Mouse (Mus musculus): ENCODE measurements around the gene Plgrkt.
"Not testable (repeated sequence)": the region's sequence is repeated elsewhere in the genome, so short reads cannot be mapped to it uniquely, and the experiment has no call there.

The Plgrkt gene

DNA sequence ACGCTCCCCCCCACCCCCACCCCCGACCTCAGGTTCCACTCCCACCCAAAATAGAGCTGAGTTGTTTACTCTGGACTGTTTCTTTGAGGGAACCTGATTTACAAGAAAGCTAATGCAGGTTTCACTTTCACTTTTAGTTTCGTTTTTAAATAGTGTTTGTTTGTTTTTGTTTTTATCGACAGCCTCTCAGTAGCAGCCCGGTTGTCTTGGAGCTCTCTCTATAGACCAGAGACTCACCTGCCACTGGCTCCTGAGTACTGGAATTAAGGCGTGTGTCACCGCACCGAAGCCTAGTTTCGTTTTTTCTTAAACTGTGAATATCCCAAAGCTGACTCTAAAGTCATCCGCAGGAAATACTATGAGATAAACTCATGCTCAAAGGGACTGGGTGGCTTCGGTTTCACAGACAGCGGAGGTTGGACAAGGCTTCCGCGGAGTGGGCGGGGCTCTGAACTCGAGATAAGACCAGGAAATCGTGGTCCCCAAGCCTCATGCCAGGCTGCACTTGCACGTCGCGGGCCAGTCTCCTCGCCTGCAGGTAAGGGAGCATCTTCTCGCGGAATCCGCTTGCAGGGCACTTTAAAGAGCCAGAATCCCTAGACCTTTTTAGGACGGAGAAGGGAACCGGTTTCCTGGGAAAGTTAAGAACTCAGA, at the start of gene Plgrkt, which contains the start of gene Cd274:
TSS of gene Plgrkt (minus strand) at position 422 of the 654 bp plus-strand sequence.
TSS of gene Cd274 (plus strand) at position 487 of the 654 bp plus-strand sequence.
- DNase-seq, result peak; percentile 67 to 68

DNA sequence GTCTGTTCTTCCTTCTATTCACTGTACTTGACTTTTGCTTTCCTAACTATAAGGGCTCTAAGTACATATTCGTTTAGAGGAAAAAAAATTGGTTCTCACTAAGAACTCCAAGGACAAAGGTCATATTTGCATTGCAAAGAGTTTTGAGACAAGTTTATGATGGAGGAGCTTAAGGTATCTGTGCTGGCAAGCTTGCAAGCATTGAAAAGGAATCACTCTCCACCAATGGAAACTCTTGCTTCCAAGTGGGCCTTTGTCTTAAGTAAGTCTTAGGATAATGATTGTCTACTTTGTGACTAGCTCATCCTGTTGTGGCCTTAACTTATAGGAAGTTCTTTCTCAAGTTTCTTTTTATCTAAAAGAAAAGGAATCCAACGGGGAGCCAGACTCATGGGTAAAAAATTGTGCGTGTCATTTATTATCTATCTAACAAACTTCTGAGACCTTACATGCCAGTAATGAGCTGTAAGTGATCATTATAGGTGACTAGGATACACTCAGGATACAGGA, 49.3 kb upstream of the Plgrkt start:
- no peak for DNase-seq

DNA sequence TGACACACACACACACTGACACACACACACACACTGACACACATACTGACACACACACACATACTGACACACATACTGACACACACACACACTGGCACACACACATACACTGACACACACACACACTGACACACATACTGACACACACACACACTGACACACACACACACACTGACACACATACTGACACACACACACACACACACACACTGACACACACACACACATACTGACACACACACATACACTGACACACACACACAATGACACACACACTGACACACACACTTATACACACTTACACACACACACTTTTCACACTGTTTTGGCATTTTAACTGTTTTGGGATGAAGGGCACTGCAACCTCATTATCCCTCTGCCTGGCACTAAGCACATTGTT, 47.7 kb upstream of the Plgrkt start:
- not testable (repeated sequence) for DNase-seq

DNA sequence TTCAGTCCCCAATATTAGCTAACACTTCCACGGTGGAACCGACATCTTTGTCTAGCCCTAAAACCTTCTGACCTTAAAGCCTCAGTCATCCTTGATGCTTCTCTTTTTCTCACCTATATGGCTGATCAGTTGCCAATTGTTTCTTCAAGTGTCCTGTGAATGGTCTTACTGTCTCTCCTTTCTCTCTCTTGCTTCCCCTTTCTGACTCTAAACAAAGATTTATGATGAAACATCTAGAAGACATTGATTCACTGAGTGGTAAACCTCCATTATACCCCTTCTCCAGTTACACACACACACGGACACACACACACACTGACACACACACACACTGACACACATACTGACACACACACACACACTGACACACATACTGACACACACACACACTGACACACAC, 47.3 kb upstream of the Plgrkt start:
- no peak for DNase-seq

DNA sequence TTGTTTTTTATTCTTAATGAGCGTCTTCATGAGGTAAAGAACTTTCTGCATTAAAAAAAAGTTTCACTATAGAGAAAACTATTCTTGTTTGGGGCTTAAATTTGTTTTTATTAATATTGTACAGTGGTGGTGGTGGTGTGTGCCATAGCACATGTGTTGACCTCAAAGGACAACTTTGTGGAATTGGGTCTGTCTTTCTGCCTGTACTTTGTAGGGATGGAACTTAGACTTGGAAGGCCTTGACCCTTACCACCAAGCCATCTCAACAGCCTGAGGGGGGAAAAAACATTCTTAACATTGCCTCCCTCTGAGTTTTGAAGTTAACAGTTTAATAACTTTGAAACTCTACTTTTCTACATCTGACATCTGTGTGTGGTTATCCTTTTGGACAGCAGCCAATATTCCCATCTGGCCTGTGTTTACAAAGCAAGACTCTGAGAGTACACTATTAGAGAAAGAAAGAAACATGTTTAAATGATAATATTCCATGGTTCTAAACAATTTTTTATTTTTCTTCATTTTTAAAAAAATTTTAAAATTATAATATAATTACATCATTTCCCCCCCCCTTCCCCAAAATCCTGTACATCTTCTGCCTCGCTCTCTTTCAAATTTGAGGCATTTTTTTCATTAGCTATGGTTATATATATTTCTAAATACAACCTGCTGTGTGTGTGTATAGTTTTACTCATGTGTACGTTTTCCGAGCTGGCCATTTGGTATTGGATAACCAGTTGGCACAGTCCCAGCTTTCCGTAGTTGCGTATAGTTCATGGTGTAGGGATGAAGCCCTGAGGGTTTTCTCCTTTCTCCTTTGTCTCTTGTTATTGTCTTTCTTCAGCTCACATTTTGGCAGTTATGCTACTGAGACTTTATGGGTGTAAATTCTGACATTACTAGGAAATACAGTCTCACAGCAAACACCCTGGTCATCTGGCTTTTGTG, 45.6 kb upstream of the Plgrkt start:
- DNase-seq, result peak; percentile 34 to 40

DNA sequence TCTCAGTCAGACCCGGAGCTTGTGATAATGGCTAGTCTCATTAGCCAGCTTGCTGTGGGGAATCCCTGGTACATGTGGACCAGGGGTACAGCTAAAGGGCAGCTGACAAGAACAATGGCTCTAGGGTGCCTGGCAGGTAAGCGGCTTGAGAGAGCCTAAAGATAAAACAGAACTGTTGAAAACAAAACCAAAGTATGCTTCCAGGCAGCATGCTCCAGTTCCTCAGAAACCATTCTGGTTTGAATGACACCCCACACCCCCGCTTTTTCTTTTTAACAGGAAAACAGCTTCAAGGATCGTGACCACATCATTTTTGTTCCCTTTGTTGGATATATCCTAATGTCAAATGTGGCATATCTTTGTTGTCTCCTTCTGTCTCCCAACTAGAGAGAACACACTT, 43.4 kb upstream of the Plgrkt start, which contains the start of gene Pdcd1lg2:
TSS of gene Pdcd1lg2 (plus strand) at position 301 of the 400 bp plus-strand sequence.
- no peak for DNase-seq

DNA sequence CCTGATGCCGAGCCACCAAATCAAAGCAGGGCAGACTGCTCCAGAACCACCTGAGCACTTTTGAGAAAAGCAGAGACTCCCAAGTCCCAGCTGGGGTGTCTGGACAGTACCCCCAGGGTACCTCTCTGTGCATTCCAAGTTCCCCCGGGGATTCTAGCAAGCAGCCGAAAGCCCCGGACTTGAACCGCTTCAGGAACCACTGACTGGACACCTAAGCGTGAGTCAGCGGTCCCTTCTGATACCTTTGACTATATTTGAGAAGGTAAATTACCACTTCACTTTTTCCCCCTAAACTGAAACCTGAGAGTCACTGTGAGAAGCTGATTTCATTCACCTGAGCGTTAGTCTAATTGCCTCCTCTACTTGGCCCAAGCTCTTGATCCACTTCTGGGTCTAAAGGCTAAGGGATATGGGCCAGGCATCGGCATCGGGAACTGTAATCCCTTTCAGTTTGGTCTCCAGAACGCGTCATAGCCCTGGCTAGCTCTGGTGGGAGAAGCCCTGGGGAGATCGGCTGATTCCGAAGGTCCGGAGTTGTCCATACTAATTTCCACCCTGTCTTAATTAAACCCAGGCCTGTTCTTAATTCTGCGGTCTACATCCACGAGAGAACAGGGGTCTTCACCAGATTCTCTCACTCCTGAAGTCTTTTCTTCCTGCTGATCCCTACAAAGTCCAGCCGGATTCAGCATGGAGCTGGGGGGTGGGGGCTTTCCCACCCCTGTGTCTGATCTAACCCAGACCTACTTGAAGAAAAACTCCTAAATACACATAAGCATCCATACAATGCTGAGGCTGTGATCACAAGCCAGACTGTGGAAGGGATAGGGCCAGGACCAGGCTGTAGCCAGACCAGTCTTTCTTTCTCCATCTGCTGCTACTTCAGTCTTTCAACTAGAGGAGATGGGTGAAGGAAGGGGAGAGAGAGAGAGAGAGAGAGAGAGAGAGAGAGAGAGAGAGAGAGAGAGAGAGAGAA, 39.1 kb upstream of the Plgrkt start:
- DNase-seq, result no peak

DNA sequence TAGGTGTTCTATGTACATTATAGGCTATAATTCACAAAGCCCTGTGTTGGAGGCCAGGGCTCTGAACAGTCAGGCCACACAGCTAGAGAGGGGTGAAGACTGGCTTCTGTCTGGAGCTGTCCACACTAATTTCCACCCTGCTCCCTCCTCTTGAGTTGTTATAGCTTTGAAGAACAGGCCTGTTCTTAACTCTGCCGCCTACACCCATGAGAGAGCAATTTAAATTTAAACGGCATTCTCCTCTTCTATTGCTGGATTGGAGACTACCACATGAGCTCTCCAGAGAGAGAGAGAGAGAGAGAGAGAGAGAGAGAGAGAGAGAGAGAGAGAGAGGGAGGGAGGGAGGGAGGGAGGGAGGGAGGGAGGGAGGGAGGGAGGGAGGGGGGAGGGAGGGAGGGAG, 38.2 kb upstream of the Plgrkt start:
- no peak for DNase-seq

DNA sequence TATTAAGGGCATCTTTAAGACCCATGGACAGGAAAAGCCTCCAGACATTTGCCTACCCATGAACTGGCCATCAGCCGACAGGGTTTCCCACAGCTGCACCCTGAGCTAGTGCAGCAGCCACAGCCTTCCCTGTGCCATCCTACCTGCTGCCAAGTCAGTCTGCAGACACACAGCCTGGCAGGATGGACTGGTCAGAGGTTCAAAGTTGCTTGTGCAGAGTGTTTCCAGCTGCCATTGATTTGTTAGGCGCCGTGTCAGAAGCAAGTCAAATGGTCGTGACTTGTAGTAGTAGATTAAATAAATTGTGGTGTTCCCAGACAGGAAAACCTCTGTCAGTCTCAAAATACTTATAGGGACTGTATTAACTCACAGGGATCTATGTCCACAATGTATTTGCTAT, 36.1 kb upstream of the Plgrkt start:
- no peak for DNase-seq

DNA sequence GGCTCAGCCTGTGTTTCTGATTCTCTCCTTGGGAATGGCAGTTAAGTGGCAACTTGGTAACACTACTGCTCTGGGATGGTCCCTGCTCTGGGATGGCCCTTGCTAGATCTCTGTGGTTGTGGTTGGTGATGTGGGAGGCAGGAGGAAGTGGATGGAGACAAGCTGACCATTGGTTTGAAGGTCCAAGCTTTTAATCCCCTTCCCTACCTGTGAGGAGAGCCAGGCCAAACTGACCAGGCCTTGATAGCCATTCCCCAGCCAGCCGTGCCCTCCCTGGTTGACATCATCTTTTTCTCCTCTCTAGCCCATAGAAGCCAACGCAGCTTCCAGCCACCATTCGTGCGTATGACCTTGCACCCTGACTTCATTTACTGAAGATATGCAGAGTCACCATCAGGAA, 35.4 kb upstream of the Plgrkt start:
- no peak for DNase-seq

DNA sequence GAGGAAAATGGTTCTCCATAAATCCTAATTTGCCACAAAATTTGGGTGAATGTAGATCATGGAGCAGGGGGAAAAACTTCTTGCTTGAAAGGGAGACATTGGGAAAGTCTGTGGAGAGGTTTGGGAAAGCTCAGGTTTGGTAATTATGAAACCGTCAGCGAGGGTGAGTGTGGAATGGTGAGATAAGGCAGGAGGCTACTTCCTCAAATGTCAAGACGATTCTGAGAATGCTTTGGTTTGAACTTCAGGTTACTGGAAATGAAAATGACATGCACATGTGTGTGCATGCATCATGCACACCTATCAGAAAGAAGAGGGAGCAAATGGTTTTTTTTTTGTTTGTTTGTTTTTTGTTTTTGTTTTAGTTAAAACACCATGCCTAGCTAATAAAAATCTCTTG, 33.3 kb upstream of the Plgrkt start:
- no peak for DNase-seq

DNA sequence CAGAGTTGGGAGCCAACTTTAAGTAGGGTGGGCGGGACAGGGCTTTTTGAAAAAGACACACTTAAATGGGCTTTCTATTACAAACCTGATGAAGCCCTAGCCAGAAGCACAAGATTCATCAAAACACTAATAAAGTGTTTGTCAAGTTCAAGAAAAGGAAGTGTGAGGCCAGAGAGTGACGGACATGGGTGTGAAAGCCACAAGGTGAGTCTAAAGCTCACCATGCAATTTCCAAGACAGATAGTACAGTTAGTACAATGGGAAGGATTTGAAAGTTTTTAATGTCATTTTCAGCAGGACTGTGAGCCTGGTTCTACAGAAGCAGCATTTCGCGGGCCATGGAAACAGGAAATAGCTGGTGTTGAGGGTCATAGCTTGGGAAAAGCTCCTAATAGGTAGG, 32.6 kb upstream of the Plgrkt start:
- DNase-seq, result no peak

DNA sequence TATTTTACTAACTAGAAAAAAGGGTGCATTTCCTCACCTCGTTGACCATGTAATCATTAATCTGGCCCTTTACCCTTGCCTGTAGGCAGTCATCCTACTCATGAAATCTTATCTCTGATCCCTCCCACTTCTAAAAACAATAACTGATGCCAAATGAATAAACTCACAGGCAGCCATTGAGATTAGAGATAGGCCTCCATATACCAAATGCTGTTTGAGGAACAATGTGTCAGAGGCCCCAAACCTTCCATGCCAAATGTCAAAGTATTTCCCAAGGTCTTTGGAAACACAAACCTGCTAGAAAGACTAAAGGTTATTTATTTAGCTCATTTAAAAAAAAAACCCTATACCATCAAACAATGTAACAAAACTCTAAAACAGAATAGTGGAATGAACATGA, 29.2 kb upstream of the Plgrkt start:
- DNase-seq, result no peak

DNA sequence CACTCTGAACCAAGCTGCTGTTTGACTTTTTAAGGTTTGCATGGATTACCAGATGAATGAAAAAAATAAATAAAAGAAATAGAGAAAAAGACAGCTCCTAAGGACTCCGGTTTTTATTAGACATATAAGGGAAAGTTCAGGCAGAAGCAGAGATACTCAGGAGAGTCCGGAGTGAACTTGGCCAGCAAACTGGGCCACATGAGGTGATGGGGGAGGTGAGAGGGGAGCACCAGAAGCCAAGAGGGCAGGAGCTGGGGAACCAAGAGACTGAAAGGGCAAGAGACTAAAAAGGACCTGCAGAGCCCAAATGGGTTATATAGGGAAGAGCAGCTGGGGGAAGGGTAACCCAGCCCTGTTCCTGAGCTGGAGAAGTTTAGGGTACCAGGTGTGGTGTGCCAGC, 27.5 kb upstream of the Plgrkt start:
- no peak for DNase-seq

DNA sequence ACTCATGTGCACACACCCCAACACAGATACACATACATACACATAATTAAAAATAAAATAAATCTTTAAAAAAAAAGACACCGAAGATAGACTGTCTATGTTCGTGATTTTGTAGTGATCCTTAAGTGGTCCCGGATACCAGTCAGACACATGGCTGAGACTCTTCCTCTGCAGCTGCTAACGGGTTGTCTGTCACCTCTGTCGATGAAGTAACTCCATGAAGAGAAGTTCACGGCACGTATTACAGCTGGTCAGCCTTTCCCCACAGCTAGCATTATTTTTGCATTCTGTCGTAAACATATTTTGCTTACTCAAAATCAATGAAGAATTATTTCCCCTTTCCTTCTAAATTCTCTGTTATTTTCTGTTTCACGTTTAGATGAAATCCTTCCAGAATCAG, 26.1 kb upstream of the Plgrkt start:
- no peak for DNase-seq

DNA sequence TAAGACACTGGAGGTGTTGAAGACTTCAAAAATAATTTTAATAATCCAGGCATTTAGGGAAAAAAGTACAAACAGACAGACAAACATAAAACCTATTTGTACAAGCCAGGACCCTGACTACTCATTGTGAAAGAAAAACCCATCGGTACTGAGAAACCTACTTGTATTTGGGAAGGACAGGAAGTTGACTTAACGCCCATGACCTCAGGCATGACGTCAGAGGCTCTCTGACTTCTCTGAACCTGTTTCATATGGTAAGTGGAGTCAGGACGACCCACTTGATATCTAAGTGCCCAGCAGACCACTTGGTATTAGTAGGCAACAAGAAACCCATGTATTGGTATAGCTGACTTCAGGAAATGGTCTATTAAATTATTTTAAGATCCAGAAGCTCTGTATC, 24.1 kb upstream of the Plgrkt start:
- DNase-seq, result no peak

DNA sequence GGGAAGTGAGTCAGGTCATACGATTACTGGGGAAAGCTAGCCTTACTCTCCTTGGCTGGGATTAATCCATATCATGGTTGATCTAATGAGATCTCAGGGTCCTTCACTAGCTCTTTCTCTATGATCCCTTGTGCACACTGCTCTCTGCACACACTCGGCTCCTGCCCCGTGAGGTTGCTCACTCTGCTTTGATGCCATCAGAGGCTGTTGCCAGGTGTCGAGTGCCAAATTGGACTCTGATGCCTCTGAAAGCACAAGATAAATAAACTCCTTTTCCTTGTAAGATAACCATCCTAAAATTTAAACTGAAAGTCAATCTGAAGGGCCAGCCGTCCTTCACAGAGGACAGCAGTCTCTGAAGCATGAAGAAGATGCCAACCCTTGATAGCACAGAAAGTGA, 23.3 kb upstream of the Plgrkt start:
- DNase-seq, result no peak

DNA sequence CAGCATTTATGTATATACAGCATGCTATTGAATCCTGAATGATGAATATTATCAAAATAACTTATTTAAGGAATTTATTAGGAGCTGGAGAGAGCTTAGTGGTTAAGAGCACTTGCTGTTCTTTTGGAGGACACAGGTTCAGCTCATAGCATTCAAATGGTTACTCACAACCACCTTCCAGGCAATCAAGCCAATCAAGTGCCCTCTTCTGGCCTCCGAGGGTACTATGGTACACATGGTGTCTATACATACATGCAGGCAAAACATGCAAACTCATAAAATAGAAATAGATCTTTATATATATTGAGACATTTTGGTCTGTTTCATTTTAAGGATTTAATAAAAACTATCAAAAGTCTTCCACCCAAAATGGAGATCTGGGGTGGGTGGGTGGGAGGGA, 21.6 kb upstream of the Plgrkt start:
- DNase-seq, result no peak

DNA sequence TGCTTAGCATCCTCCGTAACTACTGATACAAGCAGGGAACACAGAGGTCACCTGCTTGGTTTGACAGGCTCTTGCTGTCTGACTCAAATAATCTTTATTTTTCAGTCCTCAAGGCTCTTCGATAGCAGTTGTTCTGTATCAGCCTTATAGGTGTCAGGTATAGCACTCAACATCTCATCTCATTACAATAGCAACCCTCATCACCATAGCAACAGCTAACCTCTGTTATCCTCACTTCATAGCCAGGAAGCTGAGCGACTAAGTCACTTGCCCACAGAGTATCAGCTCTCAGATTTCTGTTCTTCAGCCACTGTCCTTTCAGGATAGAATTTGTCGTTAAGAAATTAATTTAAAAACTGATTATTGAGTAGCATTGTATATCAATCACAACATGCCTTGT, 18.6 kb upstream of the Plgrkt start:
- DNase-seq, result no peak

DNA sequence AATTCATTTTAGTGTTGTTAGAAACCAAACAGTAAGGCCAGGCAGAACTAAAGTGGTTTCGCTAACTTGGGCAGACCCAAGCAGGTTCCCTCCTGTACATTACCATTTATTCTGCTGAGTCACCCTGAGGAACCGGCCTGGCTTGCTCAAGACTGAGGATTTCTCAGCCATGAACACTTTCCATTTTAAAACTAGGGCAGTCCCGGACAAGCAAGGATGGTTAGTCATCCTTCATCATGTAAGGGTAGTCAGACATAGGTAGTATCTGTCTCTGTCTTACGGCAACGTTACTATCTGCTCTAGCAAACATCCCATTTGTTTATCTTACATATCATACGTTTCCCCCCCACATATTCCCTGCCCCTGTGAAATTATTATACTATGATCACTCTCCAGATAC, 17.8 kb upstream of the Plgrkt start:
- no peak for DNase-seq

DNA sequence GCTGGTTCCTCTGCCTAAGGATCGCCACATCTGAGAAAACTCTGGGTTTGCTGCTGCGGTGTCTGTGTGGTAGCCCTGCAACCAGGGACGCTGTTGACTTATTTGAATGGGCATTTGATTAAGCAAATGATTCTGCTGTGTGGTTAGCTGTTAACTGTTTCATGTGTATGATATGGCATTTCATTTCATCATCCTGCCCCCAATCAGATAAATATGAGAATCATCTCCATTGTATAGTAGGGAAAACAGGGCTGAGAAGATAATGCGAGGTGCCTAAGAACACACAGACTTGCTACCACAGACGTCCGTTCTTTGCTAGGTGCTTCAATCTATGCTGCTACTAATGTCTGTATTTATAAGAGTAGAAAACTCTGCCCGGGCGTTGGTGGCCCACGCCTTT, 17.2 kb upstream of the Plgrkt start:
- DNase-seq, result no peak

DNA sequence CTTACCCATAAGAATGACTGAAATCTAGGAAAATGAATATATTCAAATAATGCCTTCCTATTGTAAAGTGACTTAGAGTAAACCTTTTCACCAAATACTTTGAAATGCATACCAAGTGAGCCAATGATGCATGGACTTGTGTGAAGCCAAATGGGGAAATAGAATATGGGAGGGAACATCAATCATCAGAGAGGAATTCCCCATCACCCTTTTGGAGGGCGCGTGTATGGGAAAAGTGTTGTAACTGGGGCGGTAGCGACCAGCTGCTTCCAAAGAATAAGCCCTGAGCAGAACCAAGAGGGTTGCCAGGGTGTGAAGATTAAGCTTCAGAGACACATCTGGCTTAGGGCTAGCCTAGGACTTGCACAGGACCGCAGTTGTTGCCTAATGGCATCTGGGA, 16.2 kb upstream of the Plgrkt start:
- no peak for DNase-seq
